Mouse (Mus musculus) liver, embryonic 15.5 days (tissue): ENCODE measurements around the gene Gm42878. TPM values are rescaled to one million over a fixed set of nuclear protein-coding genes. Genes with fewer than 3 reads are reported as not detected.

Source experiments
- ATAC-seq: fragments of 200-750 bp; cut with Nextera tagmentation; 2 replicates; pipeline ENCODE4 v1.8.0; 2017; ENCODE audit warnings: moderate number of reproducible peaks, mild to moderate bottlenecking, moderate library complexity; ENCODE audit not compliant: insufficient read depth
- H3K27ac ChIP-seq: fragments of 300-500 bp; sonication (generic); replicated peaks from 2 replicates; pipeline ENCODE4 v1.5.1; 2015; ENCODE audit warnings: mild to moderate bottlenecking, inconsistent platforms
- H3K27me3 ChIP-seq: fragments of 300-500 bp; sonication (generic); 2 replicates; pipeline ENCODE4 v1.6.1; 2015; ENCODE audit warnings: mild to moderate bottlenecking, inconsistent platforms
- H3K36me3 ChIP-seq: fragments of 300-500 bp; sonication (generic); replicated peaks from 2 replicates; pipeline ENCODE4 v1.6.1; 2015; ENCODE audit warnings: moderate library complexity, mild to moderate bottlenecking, inconsistent platforms
- H3K4me1 ChIP-seq: fragments of 300-500 bp; sonication (generic); replicated peaks from 2 replicates; pipeline ENCODE4 v1.6.1; 2015; ENCODE audit warnings: inconsistent platforms
- H3K4me2 ChIP-seq: fragments of 300-500 bp; sonication (generic); 2 replicates; pipeline ENCODE4 v1.6.1; 2015; ENCODE audit warnings: moderate library complexity, mild to moderate bottlenecking, inconsistent platforms
- H3K4me3 ChIP-seq: fragments of 300-500 bp; sonication (generic); replicated peaks from 2 replicates; pipeline ENCODE4 v1.5.1; 2015; ENCODE audit warnings: mild to moderate bottlenecking, inconsistent platforms
- H3K9ac ChIP-seq: fragments of 300-500 bp; sonication (generic); 2 replicates; pipeline ENCODE4 v1.6.1; 2015; ENCODE audit warnings: moderate library complexity, mild to moderate bottlenecking, inconsistent platforms
- H3K9me3 ChIP-seq: fragments of 300-500 bp; sonication (generic); replicated peaks from 2 replicates; pipeline ENCODE4 v1.6.1; 2016; ENCODE audit warnings: inconsistent platforms
- WGBS: fragments of 180-500 bp; shearing (Covaris S2); methylation state at CpG from one replicate; pipeline ENCODE4 v1.1.7; 2015; ENCODE audit warnings: mixed read lengths; ENCODE audit not compliant: insufficient replicate concordance; 5-methylcytosine and 5-hydroxymethylcytosine counted together
- polyA plus RNA-seq: library from polyadenylated mRNA; unstranded; fragments of >200 nt; fragmentation: Nextera tagmentation; extraction: Ambion mirVana; gene quantifications from 2 replicates; pipeline ENCODE4 v1.2.1, GENCODE M21; 2015

Gm42878 gene
- polyA plus RNA-seq, 1 experiment from 2014 or later = not detected

- H3K27ac ChIP-seq = no peak overlapping the region
- ATAC-seq = no peak
- no peaks in the 10 kb centered on the region for H3K9me3 ChIP-seq
- H3K4me2 ChIP-seq = no peak overlapping the region
- no peaks in the 10 kb centered on the region for H3K36me3 ChIP-seq
- no peak overlapping the region for H3K4me3 ChIP-seq
- WGBS = 74% methylated on average over 7 of the region's 7 CpGs
- H3K27me3 ChIP-seq = no peaks in the 10 kb centered on the region
- no peak overlapping the region for H3K9ac ChIP-seq
- peaks cover 39% of the 10 kb centered on the region for H3K4me1 ChIP-seq
Observed at GRCm38 (mm10) chr5:121549196-121549595, 3.9 kb upstream of the Gm42878 start.

DNA sequence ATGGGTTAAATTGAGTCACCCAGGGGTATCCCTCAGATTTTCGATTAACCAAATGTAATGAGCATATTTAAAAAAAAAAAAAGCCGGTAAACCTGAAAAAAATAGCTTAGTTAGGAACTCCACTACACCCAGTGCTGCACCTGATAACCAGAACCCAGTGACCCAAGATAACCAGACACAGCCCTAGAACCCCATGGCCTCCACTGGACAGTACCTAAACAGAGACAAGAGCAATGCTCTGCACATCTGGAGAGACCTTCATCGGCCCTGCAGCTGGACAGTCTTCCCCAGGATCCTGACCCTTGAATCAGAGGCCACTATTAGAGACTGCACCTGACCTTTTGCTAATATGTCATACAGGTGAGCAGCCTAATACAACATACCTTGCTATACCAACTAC, 1.8 kb upstream of the Gm42878 start:
- H3K9ac ChIP-seq = peak overlapping the region; percentile 98; the same call in 1 of the 2 replicates
- H3K27me3 ChIP-seq = no peaks in the 10 kb centered on the region
- H3K4me2 ChIP-seq = peak overlapping the region; percentile 77
- no peaks in the 10 kb centered on the region for H3K36me3 ChIP-seq
- 39% methylated on average over 3 of the region's 3 CpGs for WGBS
- peaks cover 53% of the 10 kb centered on the region for H3K4me1 ChIP-seq
- 0 out of 2 replicates have a peak, but pooled peaks have one; percentile 32 for ATAC-seq
- H3K27ac ChIP-seq = peak overlapping the region; percentile 92
- no peaks in the 10 kb centered on the region for H3K9me3 ChIP-seq
- peak overlapping the region; percentile 97 for H3K4me3 ChIP-seq

- peak overlapping the region; percentile 97 for H3K4me3 ChIP-seq
- H3K9me3 ChIP-seq = no peaks in the 10 kb centered on the region
- WGBS = 10% methylated on average over 6 of the region's 6 CpGs
- H3K36me3 ChIP-seq = no peaks in the 10 kb centered on the region
- H3K9ac ChIP-seq = peak overlapping the region; percentile 98
- peaks cover 56% of the 10 kb centered on the region for H3K4me1 ChIP-seq
- ATAC-seq = peak; percentile 19; the same call in 1 of the 2 replicates
- H3K27ac ChIP-seq = peak overlapping the region; percentile 92
- H3K27me3 ChIP-seq = no peaks in the 10 kb centered on the region
- H3K4me2 ChIP-seq = peak overlapping the region; percentile 77
Observed at GRCm38 (mm10) chr5:121546530-121546895, 1.2 kb upstream of the Gm42878 start.

DNA sequence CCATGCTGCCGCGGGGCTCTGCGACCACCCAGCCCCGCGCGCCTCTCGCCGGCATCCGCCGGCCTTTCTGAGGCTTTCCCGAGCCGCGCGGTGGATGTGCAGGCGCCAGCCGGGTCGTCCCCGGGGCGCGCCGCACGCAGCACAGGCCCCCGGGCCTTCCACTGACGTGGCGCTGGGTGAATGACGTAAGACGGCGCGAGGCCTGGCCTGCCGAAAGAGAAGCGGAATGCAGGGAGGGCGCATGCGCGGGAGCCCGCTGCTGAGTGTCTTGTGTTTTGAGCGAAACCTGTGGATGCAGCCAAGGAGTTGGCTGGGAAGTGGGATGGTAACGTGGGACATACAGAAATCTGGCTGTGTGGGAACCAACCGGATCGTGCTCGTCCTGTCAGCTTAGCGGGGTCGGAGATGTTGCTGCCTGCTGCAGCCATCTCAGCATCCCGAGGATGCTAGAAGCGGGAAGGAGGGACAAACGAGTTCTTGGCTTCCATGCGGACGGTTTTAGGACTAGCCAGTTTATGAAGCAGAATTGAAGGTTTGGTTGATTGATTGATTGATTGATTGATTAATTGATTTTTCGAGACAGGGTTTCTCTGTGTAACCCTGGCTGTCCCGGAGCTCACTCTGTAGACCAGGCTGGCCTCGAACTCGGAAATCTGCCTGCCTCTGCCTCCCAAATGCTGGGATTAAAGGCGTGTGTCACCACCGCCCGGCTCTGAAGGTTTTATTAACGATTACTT, 679 bp upstream of the Gm42878 start, which contains the start of gene Mapkapk5:
TSS of gene Mapkapk5 (minus strand) at position 113 of the 737 bp plus-strand sequence.
- H3K4me3 ChIP-seq = peak within 1 kb of the TSS; percentile 97
- peak within 1 kb of the TSS; percentile 98 for H3K9ac ChIP-seq
- H3K36me3 ChIP-seq = no peaks in the 10 kb centered on the region
- WGBS = 1% methylated on average over 55 of the region's 55 CpGs
- H3K4me2 ChIP-seq = peak within 1 kb of the TSS; percentile 77
- no peaks in the 10 kb centered on the region for H3K9me3 ChIP-seq
- peak within 1 kb of the TSS; percentile 92 for H3K27ac ChIP-seq
- H3K27me3 ChIP-seq = no peaks in the 10 kb centered on the region
- H3K4me1 ChIP-seq = peaks cover 56% of the 10 kb centered on the region
- peak; percentile 92 for ATAC-seq

- H3K27me3 ChIP-seq = no peaks in the 10 kb centered on the region
- peak overlapping the region; percentile 77 for H3K4me2 ChIP-seq
- no peaks in the 10 kb centered on the region for H3K9me3 ChIP-seq
- H3K27ac ChIP-seq = no peak overlapping the region
- no peak for ATAC-seq
- H3K36me3 ChIP-seq = peaks cover 21% of the 10 kb centered on the region
- WGBS = 57% methylated on average over 3 of the region's 3 CpGs
- 0 out of 2 replicates have a peak overlapping the region, but pooled peaks have one; percentile 97 for H3K4me3 ChIP-seq
- H3K9ac ChIP-seq = peak overlapping the region; percentile 10; the same call in 1 of the 2 replicates
- peaks cover 53% of the 10 kb centered on the region for H3K4me1 ChIP-seq
Observed at GRCm38 (mm10) chr5:121543370-121543769, 1.9 kb downstream of the Gm42878 start.

- Histone ChIP-seq H3K4me2 (no peak overlapping the region), H3K27me3 (no peaks in the 10 kb centered on the region), H3K9me3 (no peaks in the 10 kb centered on the region), H3K27ac (no peak overlapping the region), H3K4me3 (no peak overlapping the region), H3K36me3 (peaks cover 42% of the 10 kb centered on the region), H3K4me1 (peaks cover 45% of the 10 kb centered on the region), H3K9ac (no peak overlapping the region)
- no peak for ATAC-seq
- WGBS = 76% methylated on average over 7 of the region's 7 CpGs
Observed at GRCm38 (mm10) chr5:121541235-121541634, 4.0 kb downstream of the Gm42878 start.

DNA sequence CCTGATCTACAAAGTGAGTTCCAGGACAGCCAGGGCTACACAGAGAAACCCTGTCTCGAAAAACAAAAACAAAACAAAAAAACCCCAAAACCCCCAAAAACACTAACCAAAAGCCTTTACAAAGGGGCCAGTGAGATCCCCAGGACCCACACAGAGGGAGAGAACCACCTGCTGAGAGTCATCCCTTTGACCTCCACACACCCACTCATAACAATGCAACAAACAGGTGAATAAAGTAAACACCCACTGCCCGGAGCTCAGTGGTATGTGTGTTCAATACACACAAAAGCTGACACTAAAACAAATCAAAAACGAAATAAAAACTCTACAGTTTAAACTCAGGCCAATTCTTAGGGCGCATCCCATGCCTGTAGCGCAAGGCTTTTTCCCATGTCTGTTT, 5.2 kb downstream of the Gm42878 start:
- Histone ChIP-seq H3K9me3 (no peaks in the 10 kb centered on the region), H3K36me3 (peaks cover 53% of the 10 kb centered on the region), H3K9ac (no peak overlapping the region), H3K27ac (no peak overlapping the region), H3K27me3 (no peaks in the 10 kb centered on the region), H3K4me1 (peaks cover 54% of the 10 kb centered on the region), H3K4me3 (no peak overlapping the region), H3K4me2 (no peak overlapping the region)
- no peak for ATAC-seq
- WGBS = 81% methylated on average over 5 of the region's 5 CpGs

GRCm38 (mm10) chr5:121537588-121537987, 7.7 kb downstream of the Gm42878 start:
- H3K36me3 ChIP-seq = peaks cover 76% of the 10 kb centered on the region
- H3K4me1 ChIP-seq = peaks cover 38% of the 10 kb centered on the region
- ATAC-seq = no peak

GRCm38 (mm10) chr5:121536921-121537555, 8.2 kb downstream of the Gm42878 start:
- H3K4me2 ChIP-seq = no peak overlapping the region
- no peak overlapping the region for H3K9ac ChIP-seq
- H3K4me3 ChIP-seq = no peak overlapping the region
- H3K9me3 ChIP-seq = no peaks in the 10 kb centered on the region
- 65% methylated on average over 7 of the region's 7 CpGs for WGBS
- ATAC-seq = no peak
- no peak overlapping the region for H3K27ac ChIP-seq
- no peaks in the 10 kb centered on the region for H3K27me3 ChIP-seq
- peaks cover 82% of the 10 kb centered on the region for H3K36me3 ChIP-seq
- H3K4me1 ChIP-seq = peaks cover 32% of the 10 kb centered on the region

More at GRCm38 (mm10) chr5:121537588-121537987, 7.7 kb downstream of the Gm42878 start:
- Histone ChIP-seq H3K9me3 (no peaks in the 10 kb centered on the region), H3K27me3 (no peaks in the 10 kb centered on the region), H3K4me3 (no peak overlapping the region), H3K9ac (no peak overlapping the region), H3K4me2 (no peak overlapping the region), H3K27ac (no peak overlapping the region)
- WGBS = 83% methylated on average over 2 of the region's 2 CpGs

DNA sequence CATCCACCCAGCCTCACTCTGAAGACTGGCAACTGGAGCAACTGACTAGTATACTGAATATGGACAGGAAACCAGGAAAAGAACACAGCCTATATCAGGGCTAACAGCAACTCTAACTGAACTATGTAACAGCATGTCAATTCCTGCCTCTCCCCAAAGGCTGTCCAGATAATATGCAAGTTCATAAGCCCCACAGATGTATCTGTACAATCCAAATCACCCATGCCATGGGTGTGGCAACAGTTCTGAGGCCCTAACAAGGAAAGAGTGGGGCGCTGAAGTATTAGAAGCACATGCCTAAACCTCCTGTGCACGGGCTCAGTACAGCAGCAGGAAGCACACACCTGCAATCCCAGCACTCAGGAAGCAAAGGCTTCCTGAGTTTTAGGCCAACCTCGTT, 10.2 kb downstream of the Gm42878 start:
- Histone ChIP-seq H3K36me3 (peaks cover 95% of the 10 kb centered on the region), H3K9me3 (no peaks in the 10 kb centered on the region), H3K9ac (peak overlapping the region; percentile 36), H3K4me3 (peak overlapping the region; percentile 27), H3K4me2 (peak overlapping the region; percentile 58), H3K27ac (peak overlapping the region; percentile 77), H3K4me1 (peaks cover 31% of the 10 kb centered on the region), H3K27me3 (no peaks in the 10 kb centered on the region)
- WGBS = 31% methylated on average over 3 of the region's 3 CpGs
- ATAC-seq = peak; percentile 90

- no peak overlapping the region for H3K4me3 ChIP-seq
- H3K9me3 ChIP-seq = no peaks in the 10 kb centered on the region
- peaks cover 31% of the 10 kb centered on the region for H3K4me1 ChIP-seq
- H3K4me2 ChIP-seq = no peak overlapping the region
- no peak for ATAC-seq
- no peaks in the 10 kb centered on the region for H3K27me3 ChIP-seq
- no peak overlapping the region for H3K9ac ChIP-seq
- H3K36me3 ChIP-seq = peaks cover 96% of the 10 kb centered on the region
- 69% methylated on average over 5 of the region's 5 CpGs for WGBS
- peak overlapping the region; percentile 38; the same call in 1 of the 2 replicates for H3K27ac ChIP-seq
Observed at GRCm38 (mm10) chr5:121534521-121534920, 10.8 kb downstream of the Gm42878 start.
